Mouse (Mus musculus) cerebellum, adult 9-11 months (tissue): ENCODE measurements around the gene Siglec1.

Source experiments
- DNase-seq: peaks from one replicate; pipeline ENCODE4 v3.0.0; 2022

The Siglec1 gene

DNA sequence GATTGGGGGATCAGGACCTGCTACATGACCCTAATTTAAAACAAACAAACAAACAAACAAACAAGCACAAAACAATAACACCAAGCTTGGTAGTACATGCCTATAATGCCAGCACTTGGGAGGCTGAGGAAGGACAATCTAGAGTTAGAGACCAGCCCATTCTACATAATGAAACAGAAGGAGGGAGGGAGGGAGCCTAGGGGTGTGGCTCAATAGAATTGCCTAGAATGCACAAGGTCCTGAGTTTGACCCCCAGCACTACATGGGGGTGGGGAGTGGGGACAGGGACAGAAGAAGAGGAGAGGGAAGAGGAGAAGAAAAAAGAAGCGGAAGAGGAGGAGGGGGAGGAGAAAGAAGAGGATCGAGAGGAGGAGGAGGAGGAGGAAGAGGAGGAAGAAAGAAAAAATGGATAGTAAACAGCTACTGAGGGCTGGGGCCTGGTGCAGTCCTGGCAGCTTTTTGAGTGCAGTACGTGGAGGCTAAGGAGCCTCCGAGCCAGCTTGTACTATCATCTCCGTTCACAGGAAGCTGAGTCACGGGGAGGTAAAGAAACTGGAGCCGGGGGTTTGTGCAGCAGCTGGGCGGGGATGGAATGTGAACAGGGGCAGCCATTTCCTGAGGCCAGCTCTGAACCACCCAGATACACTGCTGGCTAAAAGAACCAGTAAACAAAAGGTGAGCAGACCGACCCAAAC, 9.7 kb upstream of the Siglec1 start:
- no peak for DNase-seq

DNA sequence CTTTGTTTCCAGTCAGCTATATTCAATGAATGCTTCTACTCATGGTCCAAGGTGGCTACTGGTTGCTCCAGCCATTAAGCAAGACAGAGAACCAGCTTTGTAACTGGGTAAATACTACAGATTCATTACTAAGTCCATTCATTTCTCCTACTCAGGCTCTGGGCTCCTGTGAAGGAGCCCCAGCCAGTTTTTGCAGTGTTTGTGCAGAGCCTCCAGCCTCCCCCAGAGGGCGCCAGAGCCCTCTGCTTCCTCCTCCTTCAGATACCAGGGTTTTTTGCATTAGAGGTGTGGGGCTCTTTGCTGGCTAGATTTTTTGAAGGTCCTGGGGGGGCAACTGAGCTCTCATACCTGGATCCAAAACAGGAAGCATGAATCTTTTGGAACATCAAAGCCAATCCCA, 8.3 kb upstream of the Siglec1 start:
- DNase-seq = peak; percentile 53

DNA sequence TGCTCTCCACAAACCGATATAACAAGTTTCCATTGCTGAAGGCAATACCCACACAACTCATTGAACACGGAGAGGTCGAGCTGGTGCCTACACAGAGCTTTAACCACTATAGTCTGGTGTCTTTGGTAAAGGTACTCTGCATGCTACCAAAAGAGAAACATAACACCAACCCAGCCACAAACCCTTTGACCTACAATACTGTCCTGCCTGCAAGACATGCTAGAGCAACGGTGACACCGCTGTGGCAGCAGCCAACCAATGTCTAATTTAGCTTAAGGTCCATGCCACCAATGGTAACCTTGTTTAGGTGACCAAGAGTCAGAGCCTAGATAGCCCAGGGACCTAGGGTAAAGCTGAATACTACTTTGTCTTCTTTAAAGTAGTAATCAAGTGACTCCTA, 7.0 kb upstream of the Siglec1 start:
- no peak for DNase-seq

GRCm38 (mm10) chr2:131090852-131091251, 4.3 kb upstream of the Siglec1 start:
- no peak for DNase-seq

GRCm38 (mm10) chr2:131089634-131090033, 3.1 kb upstream of the Siglec1 start:
- DNase-seq = no peak

DNA sequence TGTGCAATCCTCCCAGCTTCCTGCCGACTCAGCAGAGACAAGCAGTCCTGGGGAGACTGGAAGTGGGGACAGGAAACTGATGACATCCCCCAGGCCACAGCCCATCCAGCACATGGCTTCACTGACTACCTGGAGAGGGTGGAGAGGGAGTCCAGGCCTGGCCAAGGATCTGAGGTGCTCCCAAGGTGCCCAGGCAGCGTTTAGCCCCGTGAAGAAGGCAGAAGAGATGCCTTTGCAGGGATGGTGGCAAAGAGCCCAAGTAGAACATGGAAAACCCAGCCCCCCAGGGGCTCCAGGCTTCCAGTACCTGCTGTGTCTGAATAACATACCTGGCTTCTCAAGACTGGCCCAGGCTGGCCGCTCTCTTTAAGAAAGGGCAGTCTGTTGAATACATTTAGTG, 2.0 kb upstream of the Siglec1 start:
- DNase-seq = no peak

GRCm38 (mm10) chr2:131084206-131084605, 2.4 kb downstream of the Siglec1 start:
- no peak for DNase-seq

DNA sequence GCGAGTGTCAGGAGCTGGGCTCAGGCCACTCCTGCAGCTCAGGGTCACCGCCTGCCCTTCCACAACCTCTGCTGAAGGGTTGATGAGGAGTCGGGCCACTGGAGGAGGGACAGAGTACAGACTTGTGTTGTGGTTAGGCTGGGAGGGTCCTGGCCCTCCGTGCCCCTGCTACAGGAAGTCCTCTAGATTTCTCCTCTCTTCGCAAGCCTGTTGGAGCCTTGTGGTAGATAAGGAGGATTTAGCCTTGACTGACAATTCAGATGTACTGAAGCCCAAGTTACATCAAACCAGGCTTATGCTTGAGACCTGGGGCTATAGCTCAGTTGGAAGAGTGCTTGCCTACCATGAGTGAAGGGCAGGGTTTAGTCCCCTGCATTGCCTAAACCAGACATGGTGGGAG, 6.1 kb downstream of the Siglec1 start:
- DNase-seq = no peak

- no peak for DNase-seq
These were observed 14.0 kb downstream of the Siglec1 start for GRCm38 (mm10) chr2:131072536-131072935.

DNA sequence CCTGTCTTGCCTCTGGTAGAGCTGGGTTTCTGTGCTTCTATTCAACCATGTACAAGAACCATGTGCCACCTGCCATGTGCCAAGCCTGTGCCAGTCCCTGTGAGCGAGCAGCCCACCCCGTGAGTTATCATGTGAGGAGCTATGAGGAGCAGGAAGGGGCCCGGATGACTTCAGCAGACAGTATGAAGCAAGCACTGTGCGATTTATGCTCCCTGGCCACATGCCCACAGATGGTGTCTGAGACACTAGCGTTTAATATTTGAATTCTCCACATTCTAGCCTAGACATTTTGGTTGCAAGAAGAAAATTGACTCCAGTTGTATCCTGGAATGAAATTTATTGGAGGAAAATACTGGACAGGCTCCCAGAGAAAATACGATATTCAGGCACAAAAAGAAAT, 19.1 kb downstream of the Siglec1 start:
- no peak for DNase-seq

GRCm38 (mm10) chr2:131066342-131066741, 20.2 kb downstream of the Siglec1 start:
- no peak for DNase-seq

- DNase-seq = no peak
These were observed 23.1 kb downstream of the Siglec1 start, which contains the start of gene Adam33 for GRCm38 (mm10) chr2:131063404-131063864. Adam33 (minus strand) TSS chr2:131063814.

DNA sequence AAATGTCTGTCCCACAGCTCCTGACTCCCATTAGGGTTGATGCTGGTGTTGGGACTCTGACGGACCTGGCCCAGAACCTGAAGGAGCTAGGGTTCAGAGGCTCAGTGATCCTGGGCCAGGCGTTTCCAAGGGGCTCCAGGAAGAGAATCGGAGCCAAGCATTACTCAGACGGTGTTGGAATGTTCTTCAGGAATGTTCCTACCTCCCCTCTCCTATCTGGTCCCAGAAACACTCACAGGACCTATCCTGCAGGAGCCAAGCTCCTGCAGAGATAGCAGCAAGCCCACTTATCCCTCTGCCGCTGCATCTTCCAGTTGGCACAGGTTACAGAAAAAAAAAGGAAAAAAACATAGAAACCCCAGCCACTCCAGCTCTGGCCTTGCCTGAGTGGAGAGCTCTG, 25.0 kb downstream of the Siglec1 start:
- no peak for DNase-seq

GRCm38 (mm10) chr2:131060784-131061183, 25.8 kb downstream of the Siglec1 start:
- DNase-seq = no peak

DNA sequence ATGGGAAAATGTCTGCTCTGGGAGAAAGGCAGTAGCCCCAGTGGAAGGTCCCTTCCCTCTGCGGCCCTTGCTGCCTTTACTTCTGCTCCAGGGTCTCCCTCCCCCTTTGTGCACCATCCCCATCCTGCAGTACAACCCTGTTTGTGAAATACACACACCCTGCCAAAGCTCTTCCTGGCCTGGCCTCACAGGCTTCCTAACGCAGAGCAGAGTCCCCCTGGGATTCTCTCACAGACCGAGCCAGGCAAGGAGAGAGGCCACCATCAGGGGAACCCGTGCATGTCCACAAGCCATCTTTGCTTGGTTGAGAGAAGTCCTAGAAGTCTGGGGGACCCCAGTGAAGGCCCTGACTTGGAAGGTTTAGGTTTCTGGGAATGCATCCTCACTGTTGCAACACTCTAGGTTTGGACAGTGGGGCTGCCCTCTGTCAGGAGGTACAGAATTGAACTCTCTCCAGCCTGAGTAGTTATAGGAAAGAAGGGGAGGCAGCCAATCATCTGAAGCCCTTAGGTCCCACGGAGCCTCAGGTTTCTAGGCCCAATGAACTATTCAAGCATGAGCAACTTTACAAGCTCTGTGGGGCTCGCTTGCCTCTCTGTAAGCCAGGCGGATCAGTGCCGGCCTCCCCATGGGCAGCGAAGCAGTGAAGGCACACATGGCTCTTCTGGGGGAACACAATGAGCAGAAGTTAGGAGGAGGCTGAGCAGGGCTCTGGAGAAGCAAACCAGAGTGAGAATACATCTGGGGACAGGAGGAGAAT, 26.6 kb downstream of the Siglec1 start:
- DNase-seq = no peak

GRCm38 (mm10) chr2:131059377-131059776, 27.2 kb downstream of the Siglec1 start:
- no peak for DNase-seq

DNA sequence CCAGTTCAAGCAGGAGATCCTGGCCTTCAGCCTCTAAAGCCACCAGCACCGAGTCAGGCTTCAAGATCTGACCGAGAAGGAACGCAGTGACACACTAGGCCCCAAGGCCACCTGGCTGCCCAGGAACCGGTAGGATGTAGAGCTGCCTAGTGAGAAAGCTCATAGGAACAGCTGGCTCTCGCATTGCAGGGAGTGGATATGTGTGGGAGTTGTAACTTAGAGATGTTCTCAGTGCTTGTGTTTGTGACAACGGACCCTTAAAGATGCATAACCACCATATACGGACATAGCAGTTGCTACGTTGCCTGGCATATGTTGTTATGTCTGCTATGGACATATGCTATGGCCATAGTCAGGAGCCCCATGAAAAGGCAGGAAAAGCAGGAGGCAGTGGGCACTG, 27.9 kb downstream of the Siglec1 start:
- DNase-seq = no peak

- DNase-seq = no peak
These were observed 30.4 kb downstream of the Siglec1 start for GRCm38 (mm10) chr2:131056191-131056590.

DNA sequence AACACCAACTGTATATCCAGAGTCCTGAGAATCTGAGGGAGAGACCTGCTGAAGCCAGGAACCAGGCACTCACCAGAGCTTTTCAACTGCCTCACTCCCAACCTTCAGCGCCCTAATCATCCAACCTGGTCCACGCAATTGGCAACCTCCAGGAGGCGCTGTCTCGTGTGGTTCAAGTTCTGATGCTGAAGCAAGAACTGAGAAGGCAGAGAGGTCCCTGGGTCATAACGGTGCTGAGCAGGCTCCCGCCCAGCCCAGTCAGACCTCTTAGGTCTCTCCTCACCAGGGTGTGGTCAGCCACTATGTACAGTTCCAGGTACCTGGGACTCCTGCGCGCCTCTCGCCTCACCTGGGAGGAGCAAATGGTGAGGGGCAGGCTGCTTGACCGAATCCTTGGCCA, 30.9 kb downstream of the Siglec1 start:
- DNase-seq = no peak

DNA sequence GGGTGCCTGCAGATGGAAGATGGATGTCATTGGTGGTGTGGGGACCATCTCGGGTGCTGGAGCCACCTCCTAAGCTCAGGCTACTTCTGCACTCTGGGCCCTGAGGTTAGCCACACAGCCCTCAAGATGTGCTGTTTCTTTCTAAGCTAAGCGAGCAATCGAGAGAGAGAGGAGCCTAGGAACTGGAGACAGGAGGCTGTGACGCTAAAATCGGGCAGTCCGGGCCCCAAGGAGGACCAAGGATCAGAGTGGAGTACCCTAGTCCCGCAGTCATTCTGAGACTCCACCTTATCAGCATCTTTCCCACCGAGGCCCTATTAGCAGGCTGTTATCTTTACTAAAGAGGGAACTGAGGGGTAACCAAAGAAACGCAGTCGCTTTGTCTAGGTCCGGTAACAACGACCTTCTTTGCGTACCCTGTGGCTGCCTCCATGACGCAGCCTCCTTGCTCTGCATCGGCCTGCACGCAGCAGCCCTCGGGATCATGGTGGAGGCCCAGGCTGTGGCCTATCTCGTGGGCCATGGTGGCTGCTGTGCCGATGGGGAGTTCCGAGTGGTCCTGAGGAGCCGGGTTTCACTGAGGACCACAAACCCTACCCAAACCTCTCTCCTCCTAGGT, 31.8 kb downstream of the Siglec1 start:
- no peak for DNase-seq

DNA sequence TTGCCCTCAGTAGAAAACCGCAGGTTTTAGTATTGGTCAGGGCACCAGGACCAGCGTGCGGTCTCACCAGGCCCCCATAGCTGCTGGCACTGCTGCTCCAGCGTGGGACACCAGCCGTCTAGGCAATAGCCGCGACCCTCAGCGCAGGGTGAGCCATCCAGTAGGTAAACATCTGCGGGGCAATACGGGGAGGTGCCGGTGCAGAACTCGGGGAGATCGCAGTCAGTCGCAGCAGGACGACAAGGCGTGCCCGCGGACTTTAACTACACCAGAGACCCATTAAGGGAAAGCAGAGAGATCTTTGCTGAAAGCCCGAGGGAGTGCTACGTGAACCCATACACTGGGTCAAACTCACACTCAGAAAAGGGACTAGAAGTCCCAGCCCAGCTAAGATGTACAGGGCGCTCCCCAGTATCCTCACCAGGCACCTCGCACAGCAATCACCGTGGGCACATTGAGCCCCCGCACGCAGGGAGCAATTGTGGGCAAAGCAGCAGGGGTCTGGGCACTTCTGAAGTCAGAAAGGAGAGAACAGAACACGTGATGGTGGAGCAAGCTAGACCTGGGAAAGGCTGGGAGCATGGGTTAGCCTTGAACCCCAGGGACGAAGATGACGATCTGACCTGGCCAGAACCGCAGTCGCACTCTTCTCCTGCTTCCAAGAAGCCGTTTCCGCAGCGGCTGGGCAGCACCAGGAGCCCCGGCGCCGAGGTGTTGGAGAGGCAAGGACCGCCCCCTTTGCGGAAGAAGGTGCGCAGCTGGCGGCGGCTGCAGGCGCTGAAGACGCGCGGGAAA, 32.5 kb downstream of the Siglec1 start:
- DNase-seq = no peak

- DNase-seq = no peak
These were observed 33.6 kb downstream of the Siglec1 start for GRCm38 (mm10) chr2:131052862-131053418.

- DNase-seq = no peak
These were observed 34.5 kb downstream of the Siglec1 start for GRCm38 (mm10) chr2:131052043-131052442.
